Mouse (Mus musculus) thymus, adult 2 months (tissue): ENCODE data around the gene Clasp1. TPM values are rescaled to one million over a fixed set of nuclear protein-coding genes. Genes with fewer than 3 reads are reported as not detected.

Experiments
- DNase-seq: peaks from one replicate; pipeline ENCODE4 v3.0.0; 2021
- H3K27ac ChIP-seq: fragments of 200-500 bp; 2 replicates; pipeline ENCODE4 v1.5.1; 2012; ENCODE audit warnings: low read length, control low read depth; ENCODE audit not compliant: control insufficient read depth, insufficient read depth
- H3K27me3 ChIP-seq: fragments of 200-500 bp; 2 replicates; pipeline ENCODE4 v1.6.1; 2012; ENCODE audit warnings: mild to moderate bottlenecking, low read length, moderate library complexity, mixed read lengths; ENCODE audit not compliant: control insufficient read depth, insufficient read depth
- H3K36me3 ChIP-seq: fragments of 200-500 bp; 2 replicates; pipeline ENCODE4 v1.6.1; 2012; ENCODE audit warnings: mild to moderate bottlenecking, low read length, moderate library complexity; ENCODE audit not compliant: control insufficient read depth, insufficient read depth
- H3K4me1 ChIP-seq: fragments of 200-500 bp; replicated peaks from 2 replicates; pipeline ENCODE4 v1.6.1; 2012; ENCODE audit warnings: low read length; ENCODE audit not compliant: control insufficient read depth, insufficient read depth
- H3K4me3 ChIP-seq: fragments of 200-500 bp; 2 replicates; pipeline ENCODE4 v1.5.1; 2012; ENCODE audit warnings: mild to moderate bottlenecking, low read length, control low read depth, moderate library complexity; ENCODE audit not compliant: control insufficient read depth, insufficient read depth
- CTCF ChIP-seq: fragments of 200-500 bp; IDR thresholded peaks from 2 replicates; pipeline ENCODE4 v1.5.1; 2012; ENCODE audit warnings: mild to moderate bottlenecking, control low read depth, low read length, moderate library complexity, borderline replicate concordance; ENCODE audit not compliant: control insufficient read depth, poor library complexity, insufficient read depth; ENCODE audit errors: extremely low read depth
- POLR2A ChIP-seq: fragments of 200-500 bp; IDR thresholded peaks from 2 replicates; pipeline ENCODE4 v1.6.1; 2012; ENCODE audit warnings: mild to moderate bottlenecking, low read length, control low read depth, moderate library complexity; ENCODE audit not compliant: control insufficient read depth, poor library complexity, insufficient read depth; ENCODE audit errors: extremely low read depth
- WGBS: fragments of 180-500 bp; shearing (Covaris S2); methylation state at CpG from one replicate; pipeline ENCODE4 v1.1.7; 2018; 5-methylcytosine and 5-hydroxymethylcytosine counted together
- polyA plus RNA-seq: library from polyadenylated mRNA; depleted of rRNA; stranded (reverse); fragments of >200 nt; gene quantifications from 2 replicates; pipeline ENCODE4 v1.2.3, GENCODE M21; 2012

Clasp1 gene
- polyA plus RNA-seq, 1 experiment: 38.4 TPM

- no peak overlapping the region for H3K4me3 ChIP-seq
- no peaks in the 10 kb centered on the region for H3K4me1 ChIP-seq
- H3K27me3 ChIP-seq: no peaks in the 10 kb centered on the region
- 100% methylated on average over 1 of the region's 1 CpGs for WGBS
- no peak for DNase-seq
- no peak for TF ChIP-seq CTCF
- no peak for TF ChIP-seq POLR2A
- peaks cover 80% of the 10 kb centered on the region for H3K36me3 ChIP-seq
- H3K27ac ChIP-seq: no peak overlapping the region
Observed at GRCm38 (mm10) chr1:118505746-118506145, 116.9 kb downstream of the Clasp1 start.

- WGBS: 96% methylated on average over 3 of the region's 3 CpGs
- H3K36me3 ChIP-seq: peaks cover 71% of the 10 kb centered on the region
- TF ChIP-seq POLR2A: no peak
- no peak for TF ChIP-seq CTCF
- no peak overlapping the region for H3K27ac ChIP-seq
- no peaks in the 10 kb centered on the region for H3K27me3 ChIP-seq
- DNase-seq: no peak
- no peaks in the 10 kb centered on the region for H3K4me1 ChIP-seq
- no peak overlapping the region for H3K4me3 ChIP-seq
Observed at GRCm38 (mm10) chr1:118510996-118511395, 122.1 kb downstream of the Clasp1 start.

- H3K4me1 ChIP-seq: no peaks in the 10 kb centered on the region
- no peak for DNase-seq
- WGBS: 96% methylated on average over 8 of the region's 8 CpGs
- no peak overlapping the region for H3K4me3 ChIP-seq
- TF ChIP-seq POLR2A (no peak), CTCF (no peak)
- H3K36me3 ChIP-seq: peaks cover 67% of the 10 kb centered on the region
- H3K27me3 ChIP-seq: no peaks in the 10 kb centered on the region
- no peak overlapping the region for H3K27ac ChIP-seq
Observed at GRCm38 (mm10) chr1:118511738-118512530, 123.1 kb downstream of the Clasp1 start.

GRCm38 (mm10) chr1:118516256-118516655, 127.4 kb downstream of the Clasp1 start:
- Histone ChIP-seq H3K4me3 (no peak overlapping the region), H3K27ac (no peak overlapping the region), H3K27me3 (no peaks in the 10 kb centered on the region), H3K4me1 (no peaks in the 10 kb centered on the region), H3K36me3 (peaks cover 46% of the 10 kb centered on the region)
- 88% methylated on average over 7 of the region's 7 CpGs for WGBS
- no peak for TF ChIP-seq POLR2A
- no peak for TF ChIP-seq CTCF
- DNase-seq: no peak

GRCm38 (mm10) chr1:118523161-118523560, 134.3 kb downstream of the Clasp1 start:
- H3K36me3 ChIP-seq: peaks cover 52% of the 10 kb centered on the region
- no peak for DNase-seq
- no peak overlapping the region for H3K4me3 ChIP-seq
- WGBS: 97% methylated on average over 6 of the region's 6 CpGs
- H3K4me1 ChIP-seq: no peaks in the 10 kb centered on the region
- no peaks in the 10 kb centered on the region for H3K27me3 ChIP-seq
- no peak overlapping the region for H3K27ac ChIP-seq
- TF ChIP-seq CTCF (no peak), POLR2A (no peak)

GRCm38 (mm10) chr1:118525336-118525735, 136.5 kb downstream of the Clasp1 start:
- no peaks in the 10 kb centered on the region for H3K27me3 ChIP-seq
- no peak overlapping the region for H3K27ac ChIP-seq
- WGBS: 91% methylated on average over 9 of the region's 9 CpGs
- no peak for TF ChIP-seq CTCF
- TF ChIP-seq POLR2A: no peak
- no peaks in the 10 kb centered on the region for H3K4me1 ChIP-seq
- no peak for DNase-seq
- H3K36me3 ChIP-seq: peaks cover 56% of the 10 kb centered on the region
- H3K4me3 ChIP-seq: no peak overlapping the region

- TF ChIP-seq CTCF (no peak), POLR2A (no peak)
- no peak overlapping the region for H3K27ac ChIP-seq
- DNase-seq: no peak
- H3K36me3 ChIP-seq: peaks cover 62% of the 10 kb centered on the region
- no peaks in the 10 kb centered on the region for H3K4me1 ChIP-seq
- 93% methylated on average over 1 of the region's 1 CpGs for WGBS
- H3K4me3 ChIP-seq: no peak overlapping the region
- H3K27me3 ChIP-seq: no peaks in the 10 kb centered on the region
Observed at GRCm38 (mm10) chr1:118529213-118529612, 140.4 kb downstream of the Clasp1 start.
